Mouse (Mus musculus) embryonic fibroblast, embryonic 13.5 days (primary cell): ENCODE measurements at regions not wholly inside any gene's neighbourhood (a gene's known extent, or its start where the extent isn't known, plus 50 kb on each side); places are given as distances from the start of the nearest gene placed in this dataset.

Experiments
- H3K27ac ChIP-seq: 2 replicates; pipeline ENCODE4 v1.5.1; 2012; ENCODE audit warnings: low read length, control low read depth, inconsistent platforms; ENCODE audit not compliant: insufficient read depth
- H3K4me1 ChIP-seq: 2 replicates; pipeline ENCODE4 v1.6.1; 2011; ENCODE audit warnings: low read length; ENCODE audit not compliant: control insufficient read depth, insufficient read depth
- H3K4me3 ChIP-seq: 2 replicates; pipeline ENCODE4 v1.5.1; 2011; ENCODE audit warnings: mild to moderate bottlenecking, control low read depth, low read length; ENCODE audit not compliant: insufficient read depth
- CTCF ChIP-seq: IDR thresholded peaks from 2 replicates; pipeline ENCODE4 v1.5.1; 2011; ENCODE audit warnings: mild to moderate bottlenecking, control low read depth, low read length, moderate library complexity, borderline replicate concordance; ENCODE audit not compliant: insufficient read depth
- POLR2A ChIP-seq: IDR thresholded peaks from 2 replicates; pipeline ENCODE4 v1.6.1; 2011; ENCODE audit warnings: low read depth, mild to moderate bottlenecking, control low read depth, low read length, moderate library complexity

DNA sequence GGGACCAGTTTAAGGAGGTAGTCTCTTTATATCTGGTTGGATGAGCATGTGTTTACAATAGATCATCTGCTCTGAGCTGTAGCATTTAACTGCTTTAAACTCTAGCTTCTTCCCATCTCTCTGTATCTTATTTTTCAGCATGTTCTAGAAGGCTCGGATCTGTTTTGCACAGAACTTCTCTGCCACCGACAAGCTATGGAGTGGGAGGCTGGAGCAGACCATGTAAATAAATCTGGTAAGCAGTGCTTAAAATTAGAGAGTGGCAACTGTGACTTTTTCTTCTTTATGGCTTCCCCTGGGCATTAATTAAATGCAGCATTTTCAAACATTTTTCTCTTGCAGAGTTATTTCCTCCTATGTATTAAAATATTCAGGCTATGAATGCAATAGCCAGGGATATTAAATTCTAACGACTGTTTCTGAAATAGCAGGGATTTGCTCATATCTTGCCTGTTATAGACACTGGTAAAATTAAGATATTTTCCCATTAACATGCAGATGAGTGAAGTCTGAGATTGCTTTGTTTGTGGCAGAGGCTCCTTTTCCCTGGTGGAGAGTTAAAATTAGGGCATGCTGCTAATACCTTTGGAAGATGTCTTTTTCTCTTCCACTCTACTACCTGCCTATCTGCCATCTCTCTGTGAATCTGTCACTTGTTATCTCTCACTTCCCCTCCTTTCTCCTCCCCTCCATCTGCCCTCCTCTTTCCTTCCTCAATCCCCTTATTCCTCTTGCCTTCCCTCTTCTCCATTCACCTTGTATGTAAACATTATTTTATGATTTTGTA lies 327.2 kb downstream of the Fam198b start:
- TF ChIP-seq CTCF (no peak), POLR2A (no peak)
- Histone ChIP-seq H3K4me3 (no peak overlapping the region), H3K4me1 (0 out of 2 replicates have a peak, but pooled peaks cover 2% of the 10 kb centered on the region), H3K27ac (no peak overlapping the region)

DNA sequence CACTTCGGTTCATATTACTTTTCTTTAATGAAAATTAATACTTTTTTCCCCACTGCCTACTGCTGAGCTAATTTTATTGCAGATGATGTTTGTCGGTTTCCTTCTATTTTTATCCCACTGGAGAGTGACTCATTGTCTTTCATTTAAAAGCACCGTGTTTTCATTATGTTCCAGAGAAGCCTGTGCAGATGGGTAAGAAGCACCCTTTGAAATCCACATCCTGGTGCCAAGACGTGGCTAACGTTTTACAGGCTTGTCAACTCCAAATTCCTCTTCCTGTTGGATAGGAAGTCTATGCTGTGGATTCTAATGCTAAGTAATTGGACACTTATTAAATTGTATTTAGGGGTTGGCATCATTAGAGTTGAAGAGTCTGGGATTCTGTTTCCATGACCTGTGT lies 364.3 kb downstream of the Fam198b start:
- Histone ChIP-seq H3K4me3 (no peak overlapping the region), H3K4me1 (0 out of 2 replicates have a peak, but pooled peaks cover 4% of the 10 kb centered on the region), H3K27ac (no peak overlapping the region)
- no peak for TF ChIP-seq CTCF
- no peak for TF ChIP-seq POLR2A

DNA sequence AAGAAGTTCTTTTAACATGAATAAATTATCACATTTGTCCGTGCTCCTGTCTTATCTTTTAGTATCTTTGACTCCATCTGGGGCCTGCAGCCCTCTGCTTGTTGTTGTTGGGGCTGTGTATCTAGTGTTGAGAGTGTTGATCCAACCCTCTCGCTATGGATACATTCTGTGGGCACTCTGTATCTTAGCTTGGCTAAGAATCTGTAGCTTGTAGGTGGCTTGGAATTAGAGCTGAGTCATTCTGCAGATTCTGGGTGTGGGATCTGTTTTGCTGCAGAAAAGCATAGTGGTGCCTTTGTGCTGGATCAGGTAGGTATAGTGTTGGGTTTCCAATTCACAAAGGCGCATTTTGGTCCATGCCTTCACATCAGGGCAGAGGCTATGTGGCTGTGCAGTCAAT lies 365.6 kb downstream of the Fam198b start:
- TF ChIP-seq CTCF (no peak), POLR2A (no peak)
- Histone ChIP-seq H3K4me3 (no peak overlapping the region), H3K4me1 (0 out of 2 replicates have a peak, but pooled peaks cover 4% of the 10 kb centered on the region), H3K27ac (no peak overlapping the region)

DNA sequence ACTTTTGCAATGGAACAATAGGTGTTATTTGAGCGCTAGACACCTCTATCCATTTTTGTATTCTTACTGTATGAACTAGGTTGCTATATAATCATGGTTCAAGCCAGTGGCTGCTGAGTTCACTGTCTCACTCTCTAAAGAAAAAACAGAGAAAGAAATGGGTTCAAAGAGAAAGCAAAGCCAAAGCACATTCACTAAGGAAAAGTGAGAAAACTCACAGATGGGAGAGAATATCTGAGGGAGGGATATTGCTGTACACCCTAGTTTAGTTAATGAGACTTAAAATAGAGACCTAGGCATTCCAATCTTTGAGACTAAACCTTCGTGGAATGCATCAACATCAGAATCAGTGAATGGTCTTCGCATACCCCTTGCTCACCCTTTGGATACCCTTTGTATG lies 371.0 kb downstream of the Fam198b start:
- TF ChIP-seq CTCF (no peak), POLR2A (no peak)
- Histone ChIP-seq H3K4me3 (no peak overlapping the region), H3K4me1 (no peaks in the 10 kb centered on the region), H3K27ac (no peak overlapping the region)

DNA sequence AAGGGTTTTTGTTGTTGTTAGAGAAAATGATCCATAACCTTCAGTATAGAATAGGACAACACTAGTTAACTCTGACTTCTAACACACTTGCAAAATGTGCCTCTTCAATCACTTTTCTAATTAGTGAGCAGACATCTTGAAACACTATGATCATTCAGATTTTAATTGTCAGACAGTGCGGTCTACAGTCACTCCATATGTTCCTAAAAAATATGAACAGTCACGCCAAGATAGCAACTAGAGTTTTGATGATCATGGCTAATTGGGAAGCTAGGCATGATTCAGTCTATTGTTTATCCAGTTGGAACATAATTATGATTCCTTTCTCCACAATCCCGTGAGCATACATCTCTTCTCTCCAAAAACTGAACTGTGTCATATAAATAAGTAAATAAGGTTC lies 372.1 kb downstream of the Fam198b start:
- Histone ChIP-seq H3K4me3 (no peak overlapping the region), H3K27ac (no peak overlapping the region), H3K4me1 (no peaks in the 10 kb centered on the region)
- TF ChIP-seq POLR2A (no peak), CTCF (no peak)

DNA sequence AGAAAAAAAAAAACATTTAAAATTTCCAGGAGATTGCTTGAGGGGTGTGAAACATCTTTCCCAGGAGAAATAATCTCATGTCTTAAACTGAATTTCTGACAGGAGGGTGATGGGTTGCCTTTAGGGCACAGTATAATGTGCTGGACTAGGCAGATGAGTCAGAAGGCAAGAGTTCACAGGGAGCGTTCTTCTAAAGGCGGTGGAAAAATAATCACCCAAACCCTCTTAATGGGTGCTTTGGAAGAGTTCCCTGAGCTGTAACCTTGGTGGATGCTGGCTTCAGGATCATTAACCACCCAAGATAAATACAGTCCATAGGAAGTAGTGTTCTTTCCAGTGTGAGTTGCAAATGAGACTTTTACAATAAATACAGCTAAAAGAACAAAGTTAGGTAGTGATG lies 378.8 kb downstream of the Fam198b start:
- Histone ChIP-seq H3K4me3 (no peak overlapping the region), H3K4me1 (no peaks in the 10 kb centered on the region), H3K27ac (no peak overlapping the region)
- no peak for TF ChIP-seq POLR2A
- no peak for TF ChIP-seq CTCF

DNA sequence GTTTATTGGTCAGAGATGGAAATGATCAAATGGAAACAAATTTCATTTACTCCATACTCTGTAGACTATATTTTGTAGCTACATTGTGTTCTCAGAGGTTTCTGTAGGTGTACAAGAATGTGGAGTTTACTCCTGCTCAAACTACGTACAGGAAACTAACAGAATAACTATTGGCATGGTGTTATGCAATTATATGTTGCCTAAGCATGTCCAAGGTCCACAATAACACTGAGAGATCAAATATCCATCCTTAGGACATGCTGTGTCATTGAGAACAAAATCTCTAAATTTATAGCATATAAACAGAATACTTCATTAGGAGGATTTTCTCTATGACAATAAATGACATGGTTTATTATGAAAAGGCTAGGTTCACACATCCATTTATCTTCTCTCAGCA lies 400.3 kb downstream of the Fam198b start:
- TF ChIP-seq CTCF (no peak), POLR2A (no peak)
- no peak overlapping the region for H3K27ac ChIP-seq
- H3K4me1 ChIP-seq, result no peaks in the 10 kb centered on the region
- H3K4me3 ChIP-seq, result no peak overlapping the region

DNA sequence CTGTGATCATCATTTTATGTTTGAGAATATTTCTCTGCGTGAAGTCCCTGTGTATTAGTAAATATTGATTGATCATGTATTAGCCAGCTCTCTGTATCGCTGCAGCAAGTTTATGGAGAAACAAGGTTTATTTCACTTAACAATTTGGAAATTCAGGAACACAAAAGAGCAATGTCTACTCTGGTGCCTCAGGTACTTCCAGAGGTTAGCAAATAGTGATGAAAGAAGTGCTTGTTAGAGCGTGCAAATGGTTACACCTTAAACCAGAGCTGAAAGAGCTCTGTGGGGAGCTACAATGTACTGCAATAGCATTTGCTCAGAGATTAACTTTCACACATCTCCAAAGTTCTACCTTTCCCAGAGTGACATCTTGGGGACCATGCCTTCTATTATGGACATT lies 400.9 kb downstream of the Fam198b start:
- Histone ChIP-seq H3K4me3 (no peak overlapping the region), H3K27ac (no peak overlapping the region), H3K4me1 (no peaks in the 10 kb centered on the region)
- TF ChIP-seq CTCF (no peak), POLR2A (no peak)

DNA sequence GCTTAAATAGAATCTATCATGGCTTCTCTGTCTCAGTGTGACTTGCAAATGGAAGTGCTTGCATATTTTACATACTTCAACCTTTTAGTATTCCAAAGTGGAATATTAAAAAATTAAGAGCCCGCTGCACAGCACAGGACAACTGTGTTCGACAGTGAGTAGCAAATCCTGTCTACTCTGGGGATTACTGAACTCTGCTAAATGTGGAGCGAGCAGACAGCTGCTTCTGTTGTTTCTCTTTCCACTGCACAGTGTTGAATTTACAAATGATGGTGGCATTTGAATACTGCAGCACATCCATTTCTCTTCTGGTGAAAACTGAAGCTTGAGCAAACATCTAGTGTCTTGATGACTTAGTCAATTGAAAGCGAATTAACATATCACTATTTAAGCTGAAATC lies 409.2 kb downstream of the Fam198b start:
- TF ChIP-seq POLR2A (no peak), CTCF (no peak)
- no peak overlapping the region for H3K4me3 ChIP-seq
- no peaks in the 10 kb centered on the region for H3K4me1 ChIP-seq
- no peak overlapping the region for H3K27ac ChIP-seq

DNA sequence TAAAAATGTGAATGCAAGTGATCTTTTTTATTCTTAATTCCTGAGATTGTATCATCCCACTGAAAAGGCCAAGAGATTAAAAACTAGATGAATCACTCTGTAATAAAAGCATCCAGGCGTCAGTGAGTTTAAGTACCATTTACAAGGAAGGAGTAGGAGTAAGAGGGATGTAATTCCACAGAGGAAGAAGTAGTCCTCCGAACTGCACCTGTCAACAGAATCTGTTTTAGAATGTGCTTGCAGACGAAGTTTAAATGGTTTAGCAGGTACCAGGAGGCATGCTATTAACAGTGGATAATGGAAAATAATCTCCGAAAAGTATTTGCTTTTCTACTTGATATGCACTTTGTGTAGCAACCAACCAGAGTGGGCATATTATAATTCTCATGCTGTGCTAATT lies 423.3 kb downstream of the Fam198b start:
- Histone ChIP-seq H3K27ac (no peak overlapping the region), H3K4me1 (peaks cover 7% of the 10 kb centered on the region; the same call in 1 of the 2 replicates), H3K4me3 (no peak overlapping the region)
- no peak for TF ChIP-seq CTCF
- TF ChIP-seq POLR2A, result no peak

DNA sequence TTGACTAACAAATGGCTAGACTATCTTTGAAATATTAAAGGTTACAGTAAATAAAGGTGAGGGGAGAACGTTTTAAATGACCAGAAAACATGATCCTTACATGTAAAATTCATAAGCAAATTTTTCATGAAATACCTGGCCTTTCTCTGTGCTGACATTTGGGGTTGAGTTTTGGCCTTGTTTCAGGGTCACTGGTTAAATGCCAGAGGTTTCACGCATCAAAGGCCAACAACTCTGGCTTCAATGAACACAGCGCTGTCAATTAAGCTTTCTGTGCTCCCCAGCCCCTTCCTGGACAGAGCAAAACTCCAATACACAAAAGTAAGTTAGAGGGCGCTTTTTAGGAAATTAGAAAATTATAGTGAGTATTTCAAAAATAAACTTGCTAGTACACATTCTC lies 425.6 kb downstream of the Fam198b start:
- Histone ChIP-seq H3K4me3 (no peak overlapping the region), H3K27ac (no peak overlapping the region), H3K4me1 (peaks cover 7% of the 10 kb centered on the region; the same call in 1 of the 2 replicates)
- TF ChIP-seq POLR2A, result no peak
- no peak for TF ChIP-seq CTCF
